Mouse (Mus musculus) forebrain, embryonic 13.5 days (tissue): Measurements from ENCODE around the gene Bmp8a. TPM values are rescaled to one million over a fixed set of nuclear protein-coding genes. Genes with fewer than 3 reads are reported as not detected.
"Not testable (repeated sequence)": the region's sequence is repeated elsewhere in the genome, so short reads cannot be mapped to it uniquely, and the experiment has no call there.

Source experiments
- ATAC-seq: fragments of 200-750 bp; cut with Nextera tagmentation; 2 replicates; pipeline ENCODE4 v1.8.0; 2017
- H3K27ac ChIP-seq: fragments of 300-500 bp; sonication (generic); 2 replicates; pipeline ENCODE4 v1.5.1; 2015; ENCODE audit warnings: inconsistent platforms, mild to moderate bottlenecking, moderate library complexity
- H3K27me3 ChIP-seq: fragments of 300-500 bp; sonication (generic); 2 replicates; pipeline ENCODE4 v1.6.1; 2015; ENCODE audit warnings: mild to moderate bottlenecking, inconsistent platforms
- H3K36me3 ChIP-seq: fragments of 300-500 bp; sonication (generic); 2 replicates; pipeline ENCODE4 v1.6.1; 2015; ENCODE audit warnings: mild to moderate bottlenecking, inconsistent platforms; ENCODE audit not compliant: poor library complexity, severe bottlenecking
- H3K4me1 ChIP-seq: fragments of 300-500 bp; sonication (generic); 2 replicates; pipeline ENCODE4 v1.6.1; 2015; ENCODE audit warnings: inconsistent platforms
- H3K4me2 ChIP-seq: fragments of 300-500 bp; sonication (generic); 2 replicates; pipeline ENCODE4 v1.6.1; 2015; ENCODE audit warnings: inconsistent platforms, mild to moderate bottlenecking, moderate library complexity
- H3K4me3 ChIP-seq: fragments of 300-500 bp; sonication (generic); 2 replicates; pipeline ENCODE4 v1.5.1; 2015; ENCODE audit warnings: mild to moderate bottlenecking, inconsistent platforms
- H3K9ac ChIP-seq: fragments of 300-500 bp; sonication (generic); 2 replicates; pipeline ENCODE4 v1.6.1; 2015; ENCODE audit warnings: mild to moderate bottlenecking, inconsistent platforms
- H3K9me3 ChIP-seq: fragments of 300-500 bp; sonication (generic); replicated peaks from 2 replicates; pipeline ENCODE4 v1.6.1; 2016; ENCODE audit warnings: inconsistent platforms
- WGBS: fragments of 180-500 bp; shearing (Covaris S2); methylation state at CpG from one replicate; pipeline ENCODE4 v1.1.7; 2015; 5-methylcytosine and 5-hydroxymethylcytosine counted together
- polyA plus RNA-seq: library from polyadenylated mRNA; unstranded; fragments of >200 nt; fragmentation: Nextera tagmentation; extraction: Ambion mirVana; gene quantifications from 2 replicates; pipeline ENCODE4 v1.2.1, GENCODE M21; 2015

Gene Bmp8a
- polyA plus RNA-seq, 1 experiment from 2014 or later: not detected

- H3K27ac ChIP-seq: no peak overlapping the region
- peaks cover 95% of the 10 kb centered on the region for H3K36me3 ChIP-seq
- H3K4me2 ChIP-seq: no peak overlapping the region
- WGBS: 90% methylated on average over 22 of the region's 22 CpGs
- H3K9ac ChIP-seq: no peak overlapping the region
- H3K27me3 ChIP-seq: no peaks in the 10 kb centered on the region
- ATAC-seq: no peak
- no peaks in the 10 kb centered on the region for H3K9me3 ChIP-seq
- no peaks in the 10 kb centered on the region for H3K4me1 ChIP-seq
- no peak overlapping the region for H3K4me3 ChIP-seq
These were observed 45.7 kb downstream of the Bmp8a start for GRCm38 (mm10) chr4:123297195-123297960.

- Histone ChIP-seq H3K4me1 (no peaks in the 10 kb centered on the region), H3K9ac (no peak overlapping the region), H3K27me3 (no peaks in the 10 kb centered on the region), H3K4me2 (no peak overlapping the region), H3K36me3 (peaks cover 96% of the 10 kb centered on the region), H3K9me3 (no peaks in the 10 kb centered on the region), H3K4me3 (no peak overlapping the region), H3K27ac (no peak overlapping the region)
- ATAC-seq: no peak
- 93% methylated on average over 5 of the region's 5 CpGs for WGBS
These were observed 46.9 kb downstream of the Bmp8a start for GRCm38 (mm10) chr4:123296148-123296534.

GRCm38 (mm10) chr4:123295516-123296147, 47.4 kb downstream of the Bmp8a start:
- ATAC-seq: no peak
- Histone ChIP-seq H3K27me3 (no peaks in the 10 kb centered on the region), H3K9ac (no peak overlapping the region), H3K4me1 (no peaks in the 10 kb centered on the region), H3K4me2 (no peak overlapping the region), H3K36me3 (peaks cover 98% of the 10 kb centered on the region), H3K4me3 (no peak overlapping the region), H3K9me3 (no peaks in the 10 kb centered on the region), H3K27ac (no peak overlapping the region)
- 93% methylated on average over 21 of the region's 21 CpGs for WGBS

- not testable (repeated sequence) for H3K9ac ChIP-seq
These were observed 48.0 kb downstream of the Bmp8a start for GRCm38 (mm10) chr4:123295026-123295425.

GRCm38 (mm10) chr4:123293661-123294443, 49.2 kb downstream of the Bmp8a start:
- no peak for ATAC-seq
- no peaks in the 10 kb centered on the region for H3K27me3 ChIP-seq
- H3K4me3 ChIP-seq: no peak overlapping the region
- 87% methylated on average over 7 of the region's 7 CpGs for WGBS
- peaks cover 96% of the 10 kb centered on the region for H3K36me3 ChIP-seq
- H3K4me1 ChIP-seq: no peaks in the 10 kb centered on the region
- H3K9me3 ChIP-seq: no peaks in the 10 kb centered on the region
- no peak overlapping the region for H3K27ac ChIP-seq
- no peak overlapping the region for H3K4me2 ChIP-seq
- H3K9ac ChIP-seq: no peak overlapping the region

More at GRCm38 (mm10) chr4:123295026-123295425, 48.0 kb downstream of the Bmp8a start:
- H3K27me3 ChIP-seq, H3K4me3 ChIP-seq, H3K27ac ChIP-seq, H3K9me3 ChIP-seq, ATAC-seq, H3K4me2 ChIP-seq, H3K4me1 ChIP-seq: not testable (repeated sequence)
- 93% methylated on average over 15 of the region's 15 CpGs for WGBS
- H3K36me3 ChIP-seq: peaks cover 96% of the 10 kb centered on the region

- Histone ChIP-seq H3K9ac (no peak overlapping the region), H3K27me3 (no peaks in the 10 kb centered on the region), H3K27ac (no peak overlapping the region), H3K4me3 (no peak overlapping the region), H3K4me1 (no peaks in the 10 kb centered on the region), H3K9me3 (no peaks in the 10 kb centered on the region), H3K36me3 (peaks cover 97% of the 10 kb centered on the region), H3K4me2 (no peak overlapping the region)
- no peak for ATAC-seq
- 88% methylated on average over 7 of the region's 7 CpGs for WGBS
These were observed 50.1 kb downstream of the Bmp8a start for GRCm38 (mm10) chr4:123292989-123293388.

- WGBS: 85% methylated on average over 3 of the region's 3 CpGs
- Histone ChIP-seq H3K9me3 (no peaks in the 10 kb centered on the region), H3K27ac (no peak overlapping the region), H3K4me1 (no peaks in the 10 kb centered on the region), H3K9ac (no peak overlapping the region), H3K4me2 (no peak overlapping the region), H3K36me3 (peaks cover 97% of the 10 kb centered on the region), H3K4me3 (no peak overlapping the region), H3K27me3 (no peaks in the 10 kb centered on the region)
- no peak for ATAC-seq
These were observed 50.7 kb downstream of the Bmp8a start for GRCm38 (mm10) chr4:123292390-123292789.

GRCm38 (mm10) chr4:123289038-123289437, 54.0 kb downstream of the Bmp8a start:
- Histone ChIP-seq H3K4me2 (no peak overlapping the region), H3K27ac (no peak overlapping the region), H3K36me3 (peaks cover 73% of the 10 kb centered on the region), H3K9me3 (no peaks in the 10 kb centered on the region), H3K4me3 (no peak overlapping the region), H3K9ac (no peak overlapping the region), H3K4me1 (peaks cover 23% of the 10 kb centered on the region), H3K27me3 (no peaks in the 10 kb centered on the region)
- no peak for ATAC-seq
- WGBS: 94% methylated on average over 12 of the region's 12 CpGs

GRCm38 (mm10) chr4:123286790-123287189, 56.3 kb downstream of the Bmp8a start:
- WGBS: 96% methylated on average over 2 of the region's 2 CpGs
- no peak overlapping the region for H3K27ac ChIP-seq
- H3K4me3 ChIP-seq: no peak overlapping the region
- H3K4me1 ChIP-seq: peaks cover 27% of the 10 kb centered on the region
- ATAC-seq: no peak
- peaks cover 51% of the 10 kb centered on the region for H3K36me3 ChIP-seq
- no peaks in the 10 kb centered on the region for H3K27me3 ChIP-seq
- H3K9me3 ChIP-seq: no peaks in the 10 kb centered on the region
- no peak overlapping the region for H3K4me2 ChIP-seq
- no peak overlapping the region for H3K9ac ChIP-seq

GRCm38 (mm10) chr4:123284731-123285624, 58.1 kb downstream of the Bmp8a start:
- Histone ChIP-seq H3K27ac (no peak overlapping the region), H3K9ac (peak overlapping the region; percentile 75), H3K27me3 (no peaks in the 10 kb centered on the region), H3K4me2 (peak overlapping the region; percentile 90), H3K36me3 (peaks cover 34% of the 10 kb centered on the region), H3K4me1 (peaks cover 27% of the 10 kb centered on the region), H3K9me3 (no peaks in the 10 kb centered on the region), H3K4me3 (peak overlapping the region; percentile 61)
- 81% methylated on average over 6 of the region's 6 CpGs for WGBS
- no peak for ATAC-seq

- Histone ChIP-seq H3K4me1 (peaks cover 27% of the 10 kb centered on the region), H3K36me3 (peaks cover 21% of the 10 kb centered on the region), H3K4me3 (peak overlapping the region; percentile 61), H3K4me2 (peak overlapping the region; percentile 90), H3K9ac (peak overlapping the region; percentile 75)
- not testable (repeated sequence) for H3K9me3 ChIP-seq, H3K27me3 ChIP-seq, H3K27ac ChIP-seq
- 0% methylated on average over 13 of the region's 15 CpGs for WGBS
- ATAC-seq: peak; percentile 22
These were observed 59.4 kb downstream of the Bmp8a start for GRCm38 (mm10) chr4:123283675-123284064.
